In the genomic region with DNA sequence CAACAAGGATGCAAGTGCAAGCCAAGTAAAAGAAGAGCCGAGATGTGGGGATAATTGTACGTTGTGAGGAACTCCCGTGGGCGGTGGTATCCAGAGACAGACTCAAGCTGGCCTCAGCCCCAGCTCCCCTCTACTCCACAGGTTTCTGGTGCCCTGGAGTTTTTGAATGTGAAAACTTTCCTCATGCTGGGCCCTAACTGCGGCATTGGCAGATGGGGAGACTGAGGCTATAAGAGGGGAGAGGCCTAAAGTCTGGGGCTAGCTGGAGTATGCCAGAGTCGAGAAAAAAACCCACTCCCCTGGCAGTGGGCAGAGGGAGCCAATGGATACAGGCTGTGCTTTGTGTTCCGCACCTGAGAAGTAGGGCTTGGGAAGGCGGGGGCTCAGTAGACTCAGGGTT, we compare ENCODE assay signal across 10 mouse cellular contexts. TPM values are rescaled to one million over a fixed set of nuclear protein-coding genes. Genes with fewer than 3 reads are reported as not detected.
DNase-seq lines count a peak whose midpoint lies in the region; ATAC-seq and TF ChIP-seq lines count a peak whose summit lies in the region.
"Had no signal": no experiment of that assay in that cellular context is flagged by ENCODE, and none has a peak within 500 bp of the region (broad histone marks: within the 10 kb centered on the region; RNA-seq: fewer than 3 reads in every experiment).

No protein-coding gene starts in this region.

- H3K27me3 ChIP-seq in heart, embryonic 10.5 days (ENCODE audit: insufficient read depth, poor library complexity, severe bottlenecking): no peaks in the 10 kb centered on the region
- no peaks in the 10 kb centered on the region for H3K27me3 ChIP-seq in ES-Bruce4 (ENCODE audit: control insufficient read depth, insufficient read depth, low read length, poor library complexity, severe bottlenecking)
- no peaks in the 10 kb centered on the region for H3K27me3 ChIP-seq in hindbrain, embryonic 16.5 days (replicated peaks; ENCODE audit: control insufficient read depth, insufficient read depth, low read length)
- no peaks in the 10 kb centered on the region for H3K27me3 ChIP-seq in midbrain, embryonic 10.5 days (ENCODE audit: low read depth, poor library complexity, severe bottlenecking)

- no peak overlapping the region for H3K27ac ChIP-seq in heart, embryonic 10.5 days
- no peak overlapping the region for H3K27ac ChIP-seq in ES-Bruce4 (ENCODE audit: insufficient read depth, low read length)
- H3K27ac ChIP-seq in hindbrain, embryonic 16.5 days (ENCODE audit: low read depth, low read length): no peak overlapping the region
- H3K27ac ChIP-seq in midbrain, embryonic 10.5 days (replicated peaks): no peak overlapping the region; the same call in 1 of the 2 replicates

- 75% methylated on average over 8 of the region's 8 CpGs for WGBS in heart, embryonic 10.5 days
- 82% methylated on average over 8 of the region's 8 CpGs for WGBS in hindbrain, embryonic 16.5 days
- WGBS in midbrain, embryonic 10.5 days: 79% methylated on average over 8 of the region's 8 CpGs

- H3K9ac ChIP-seq in ES-Bruce4 (ENCODE audit: low read depth, poor library complexity, severe bottlenecking): peak overlapping the region; percentile 55
- no peak overlapping the region for H3K9ac ChIP-seq in hindbrain, embryonic 16.5 days (ENCODE audit: low read depth, low read length)

- no peak for TF ChIP-seq CTCF in ES-Bruce4 (IDR thresholded peaks at IDR 0.05; ENCODE audit: low read depth, low read length)

- TF ChIP-seq EP300 in ES-Bruce4 (IDR thresholded peaks at IDR 0.05; ENCODE audit: insufficient read depth, low read depth, low read length): no peak

- TF ChIP-seq POLR2A in ES-Bruce4 (IDR thresholded peaks at IDR 0.05; ENCODE audit: insufficient read depth, low read length): no peak

- ATAC-seq in hindbrain, embryonic 16.5 days: no peak
- no peak for ATAC-seq in activated CD4-positive, CD25-positive, alpha-beta regulatory T cell, adult 4 months

- DNase-seq in heart, embryonic 10.5 days (ENCODE audit: low spot score): no peak
- DNase-seq in heart, adult 9 months (ENCODE audit: low spot score in 2 of 2): no peak
- no peak for DNase-seq in midbrain, embryonic 10.5 days (ENCODE audit: low spot score)
- no peak for DNase-seq in MN1 (ENCODE audit: low spot score)
- no peak for DNase-seq in spleen, adult 18-20 months
- DNase-seq: kidney, postnatal 10 days; lung, postnatal 14 days had no signal

- peak overlapping the region; percentile 78; the same call in 1 of the 2 replicates for H3K4me3 ChIP-seq in heart, embryonic 10.5 days
- no peak overlapping the region for H3K4me3 ChIP-seq in ES-Bruce4 (ENCODE audit: low read depth, low read length)
- H3K4me3 ChIP-seq in hindbrain, embryonic 16.5 days (ENCODE audit: low read length): no peak overlapping the region
- peak overlapping the region; percentile 78 for H3K4me3 ChIP-seq in midbrain, embryonic 10.5 days

- peaks cover 24% of the 10 kb centered on the region for H3K36me3 ChIP-seq in heart, embryonic 10.5 days
- H3K36me3 ChIP-seq in ES-Bruce4 (ENCODE audit: control insufficient read depth, insufficient read depth, low read length, poor library complexity, severe bottlenecking): peaks cover 7% of the 10 kb centered on the region
- peaks cover 2% of the 10 kb centered on the region; the same call in 1 of the 2 replicates for H3K36me3 ChIP-seq in hindbrain, embryonic 16.5 days (ENCODE audit: control insufficient read depth, insufficient read depth, low read length)
- peaks cover 31% of the 10 kb centered on the region for H3K36me3 ChIP-seq in midbrain, embryonic 10.5 days

- no peaks in the 10 kb centered on the region for H3K9me3 ChIP-seq in heart, embryonic 10.5 days
- H3K9me3 ChIP-seq in ES-Bruce4 (replicated peaks; ENCODE audit: control insufficient read depth, insufficient read depth, low read length, poor library complexity, severe bottlenecking): no peaks in the 10 kb centered on the region
- no peaks in the 10 kb centered on the region for H3K9me3 ChIP-seq in hindbrain, embryonic 16.5 days (ENCODE audit: control insufficient read depth, low read length)
- H3K9me3 ChIP-seq in midbrain, embryonic 10.5 days (replicated peaks): no peaks in the 10 kb centered on the region

- peaks cover 43% of the 10 kb centered on the region for H3K4me1 ChIP-seq in heart, embryonic 10.5 days
- no peaks in the 10 kb centered on the region for H3K4me1 ChIP-seq in ES-Bruce4 (ENCODE audit: control insufficient read depth, insufficient read depth, low read length)
- H3K4me1 ChIP-seq in hindbrain, embryonic 16.5 days (ENCODE audit: control insufficient read depth, insufficient read depth, low read depth, low read length): peaks cover 35% of the 10 kb centered on the region
- peaks cover 48% of the 10 kb centered on the region for H3K4me1 ChIP-seq in midbrain, embryonic 10.5 days

- peak overlapping the region; percentile 96 for H3K4me2 ChIP-seq in hindbrain, embryonic 16.5 days (ENCODE audit: low read length)

RNA-seq across cellular contexts. Expression of gene Yjefn3, which starts 1.6 kb away (rescaled TPM):
- polyA plus RNA-seq in heart, embryonic 10.5 days (2016; fragmentation: Nextera tagmentation; extraction: Ambion mirVana): 6.7 and 8.7 TPM in 2 replicates
- polyA plus RNA-seq in ES-Bruce4 (2011; ENCODE audit: insufficient read depth, insufficient read length, low read depth, missing spikeins): 3.4 and 4.2 TPM in 2 replicates
- polyA plus RNA-seq in hindbrain, embryonic 16.5 days (2015; fragmentation: Nextera tagmentation; extraction: Ambion mirVana): 13.6 and 14.3 TPM in 2 replicates
- 4.2 and 5.9 TPM in 2 replicates for polyA plus RNA-seq in midbrain, embryonic 10.5 days (2016; fragmentation: Nextera tagmentation; extraction: Ambion mirVana)
- polyA plus RNA-seq in activated CD4-positive, CD25-positive, alpha-beta regulatory T cell, adult 4 months (2017; shearing (Covaris generic)): under 1 TPM in 1 of 2 experiments, not detected in 1; 0.82 TPM

RNA-seq across cellular contexts. Expression of gene Ndufa13, which starts 1.7 kb away (rescaled TPM):
- 217 and 256 TPM in 2 replicates for polyA plus RNA-seq in heart, embryonic 10.5 days (2016; fragmentation: Nextera tagmentation; extraction: Ambion mirVana)
- 70.5 and 70.8 TPM in 2 replicates for polyA plus RNA-seq in ES-Bruce4 (2011; ENCODE audit: insufficient read depth, insufficient read length, low read depth, missing spikeins)
- 191 and 216 TPM in 2 replicates for polyA plus RNA-seq in hindbrain, embryonic 16.5 days (2015; fragmentation: Nextera tagmentation; extraction: Ambion mirVana)
- polyA plus RNA-seq in midbrain, embryonic 10.5 days (2016; fragmentation: Nextera tagmentation; extraction: Ambion mirVana): 173 and 174 TPM in 2 replicates
- polyA plus RNA-seq in activated CD4-positive, CD25-positive, alpha-beta regulatory T cell, adult 4 months (2017; shearing (Covaris generic)): 100 to 1,000 TPM; 231 to 276 TPM

RNA-seq across cellular contexts. Expression of gene Tssk6, which starts 2.1 kb away (rescaled TPM):
- polyA plus RNA-seq in heart, embryonic 10.5 days (2016; fragmentation: Nextera tagmentation; extraction: Ambion mirVana): 2.7 and 2.9 TPM in 2 replicates
- not detected in 2 replicates for polyA plus RNA-seq in ES-Bruce4 (2011; ENCODE audit: insufficient read depth, insufficient read length, low read depth, missing spikeins)
- 3.5 and 3.7 TPM in 2 replicates for polyA plus RNA-seq in hindbrain, embryonic 16.5 days (2015; fragmentation: Nextera tagmentation; extraction: Ambion mirVana)
- 5.2 and 5.4 TPM in 2 replicates for polyA plus RNA-seq in midbrain, embryonic 10.5 days (2016; fragmentation: Nextera tagmentation; extraction: Ambion mirVana)
- polyA plus RNA-seq in activated CD4-positive, CD25-positive, alpha-beta regulatory T cell, adult 4 months (2017; shearing (Covaris generic)): not detected

RNA-seq across cellular contexts. Expression of gene Cilp2, which starts 16.6 kb away (rescaled TPM):
- polyA plus RNA-seq in heart, embryonic 10.5 days (2016; fragmentation: Nextera tagmentation; extraction: Ambion mirVana): 0.48 and 0.63 TPM in 2 replicates
- 0.96 and 1.2 TPM in 2 replicates for polyA plus RNA-seq in ES-Bruce4 (2011; ENCODE audit: insufficient read depth, insufficient read length, low read depth, missing spikeins)
- 6.6 and 7.0 TPM in 2 replicates for polyA plus RNA-seq in hindbrain, embryonic 16.5 days (2015; fragmentation: Nextera tagmentation; extraction: Ambion mirVana)
- 0.47 TPM in 2 replicates for polyA plus RNA-seq in midbrain, embryonic 10.5 days (2016; fragmentation: Nextera tagmentation; extraction: Ambion mirVana)
- not detected for polyA plus RNA-seq in activated CD4-positive, CD25-positive, alpha-beta regulatory T cell, adult 4 months (2017; shearing (Covaris generic))

Comparison
In these comparisons a context has a peak if more than half of its experiments do, and no peak if none do; other contexts are left out.
1. H3K4me3 ChIP-seq: peak in heart, embryonic 10.5 days (single experiment) and midbrain, embryonic 10.5 days (single experiment); none in ES-Bruce4 (single experiment) and hindbrain, embryonic 16.5 days (single experiment).